9 mouse cellular contexts compared by ENCODE assay signal in genomic region chr4:107962044-107962732, GRCm38 (mm10). TPM values are rescaled to one million over a fixed set of nuclear protein-coding genes. Genes with fewer than 3 reads are reported as not detected.
DNase-seq lines count a peak whose midpoint lies in the region; ATAC-seq and TF ChIP-seq lines count a peak whose summit lies in the region.
"Had no signal": no experiment of that assay in that cellular context is flagged by ENCODE, and none has a peak within 500 bp of the region (broad histone marks: within the 10 kb centered on the region; RNA-seq: fewer than 3 reads in every experiment).

No protein-coding gene starts in this region.

- H3K9ac ChIP-seq in liver, postnatal 0 days (replicated peaks) = no peak overlapping the region
- H3K9ac ChIP-seq in embryonic facial prominence, embryonic 13.5 days = no peak overlapping the region
- no peak overlapping the region for H3K9ac ChIP-seq in heart, embryonic 12.5 days
- no peak overlapping the region for H3K9ac ChIP-seq in lung, embryonic 16.5 days (ENCODE audit: low read length)

- DNase-seq in liver = peak; percentile 30
- DNase-seq in liver, postnatal 0 days = no peak
- DNase-seq in layer of hippocampus, adult 8-10 months (ENCODE audit: low spot score in 2 of 2) = no peak
- DNase-seq in layer of hippocampus, postnatal 14 days (ENCODE audit: low spot score in 2 of 2) = no peak
- no peak for DNase-seq in cerebellum, adult 11-12 months

- H3K27me3 ChIP-seq in liver, postnatal 0 days (ENCODE audit: insufficient read depth, low read length) = no peaks in the 10 kb centered on the region
- no peaks in the 10 kb centered on the region for H3K27me3 ChIP-seq in embryonic facial prominence, embryonic 13.5 days
- 0 out of 2 replicates have a peak, but pooled peaks cover 5% of the 10 kb centered on the region for H3K27me3 ChIP-seq in heart, embryonic 12.5 days (replicated peaks)
- H3K27me3 ChIP-seq in lung, embryonic 16.5 days (ENCODE audit: control insufficient read depth, insufficient read depth, low read depth, low read length) = no peaks in the 10 kb centered on the region

- no peaks in the 10 kb centered on the region for H3K9me3 ChIP-seq in liver, postnatal 0 days (ENCODE audit: low read length)
- no peaks in the 10 kb centered on the region for H3K9me3 ChIP-seq in embryonic facial prominence, embryonic 13.5 days
- H3K9me3 ChIP-seq in heart, embryonic 12.5 days (replicated peaks) = no peaks in the 10 kb centered on the region
- no peaks in the 10 kb centered on the region for H3K9me3 ChIP-seq in lung, embryonic 16.5 days (ENCODE audit: control insufficient read depth, low read length)

- H3K4me1 ChIP-seq in liver, postnatal 0 days (ENCODE audit: insufficient read depth) = no peaks in the 10 kb centered on the region
- H3K4me1 ChIP-seq in embryonic facial prominence, embryonic 13.5 days = peaks cover 24% of the 10 kb centered on the region
- peaks cover 26% of the 10 kb centered on the region for H3K4me1 ChIP-seq in heart, embryonic 12.5 days (replicated peaks)
- H3K4me1 ChIP-seq in lung, embryonic 16.5 days (replicated peaks; ENCODE audit: control insufficient read depth, insufficient read depth, low read length) = peaks cover 12% of the 10 kb centered on the region

- H3K36me3 ChIP-seq in liver, postnatal 0 days (replicated peaks; ENCODE audit: insufficient read depth, low read length) = no peaks in the 10 kb centered on the region
- H3K36me3 ChIP-seq in embryonic facial prominence, embryonic 13.5 days = no peaks in the 10 kb centered on the region
- H3K36me3 ChIP-seq in heart, embryonic 12.5 days = no peaks in the 10 kb centered on the region
- no peaks in the 10 kb centered on the region for H3K36me3 ChIP-seq in lung, embryonic 16.5 days (ENCODE audit: control insufficient read depth, insufficient read depth, low read length)

- no peak for TF ChIP-seq CTCF in liver, postnatal 0 days (IDR thresholded peaks at IDR 0.05; ENCODE audit: low read depth)

- WGBS in liver, postnatal 0 days (ENCODE audit: insufficient replicate concordance) = 56% methylated on average over 11 of the region's 11 CpGs
- WGBS in embryonic facial prominence, embryonic 13.5 days = 58% methylated on average over 11 of the region's 11 CpGs
- 24% methylated on average over 11 of the region's 11 CpGs for WGBS in heart, embryonic 12.5 days
- WGBS in lung, embryonic 16.5 days = 29% methylated on average over 11 of the region's 11 CpGs

- no peak overlapping the region for H3K4me3 ChIP-seq in liver, postnatal 0 days (ENCODE audit: low read depth, low read length)
- no peak overlapping the region for H3K4me3 ChIP-seq in embryonic facial prominence, embryonic 13.5 days
- no peak overlapping the region for H3K4me3 ChIP-seq in heart, embryonic 12.5 days
- H3K4me3 ChIP-seq in lung, embryonic 16.5 days (ENCODE audit: low read length) = no peak overlapping the region

- no peak for ATAC-seq in liver, postnatal 0 days
- peak; percentile 48; the same call in 1 of the 2 replicates for ATAC-seq in embryonic facial prominence, embryonic 13.5 days (ENCODE audit: insufficient number of reproducible peaks, insufficient read depth, low FRiP score, low TSS enrichment, low read depth)
- peak; percentile 88 for ATAC-seq in heart, embryonic 12.5 days (ENCODE audit: insufficient number of reproducible peaks, low FRiP score)
- ATAC-seq in lung, embryonic 16.5 days (ENCODE audit: low read depth) = peak; percentile 96

- no peak overlapping the region for H3K27ac ChIP-seq in liver, postnatal 0 days (ENCODE audit: low read depth)
- H3K27ac ChIP-seq in embryonic facial prominence, embryonic 13.5 days = no peak overlapping the region
- H3K27ac ChIP-seq in heart, embryonic 12.5 days (ENCODE audit: poor library complexity, severe bottlenecking) = peak overlapping the region; percentile 97
- 0 out of 2 replicates have a peak overlapping the region, but pooled peaks have one; percentile 16 for H3K27ac ChIP-seq in lung, embryonic 16.5 days (ENCODE audit: low read length)
- H3K27ac ChIP-seq: macrophage had no signal

- no peak overlapping the region for H3K4me2 ChIP-seq in liver, postnatal 0 days (ENCODE audit: low read depth, low read length)
- H3K4me2 ChIP-seq in embryonic facial prominence, embryonic 13.5 days = no peak overlapping the region
- H3K4me2 ChIP-seq in heart, embryonic 12.5 days = peak overlapping the region; percentile 8
- no peak overlapping the region for H3K4me2 ChIP-seq in lung, embryonic 16.5 days (ENCODE audit: low read depth, low read length)

- TF ChIP-seq EP300 in liver, postnatal 0 days (IDR thresholded peaks at IDR 0.05; ENCODE audit: low read depth) = no peak

RNA-seq across cellular contexts. Expression of gene Slc1a7, which starts 5.9 kb away (rescaled TPM):
- polyA plus RNA-seq in liver, postnatal 0 days (2015; fragmentation: Nextera tagmentation; extraction: Ambion mirVana) = 0.04 TPM in 1 of 2 replicates, not detected in the other
- polyA plus RNA-seq in embryonic facial prominence, embryonic 13.5 days (2015; fragmentation: Nextera tagmentation; extraction: Ambion mirVana) = not detected in 2 replicates
- polyA plus RNA-seq in heart, embryonic 12.5 days (2016; fragmentation: Nextera tagmentation; extraction: Ambion mirVana) = not detected in 2 replicates
- 0.16 and 0.19 TPM in 2 replicates for polyA plus RNA-seq in lung, embryonic 16.5 days (2015; fragmentation: Nextera tagmentation; extraction: Ambion mirVana)
- total RNA-seq in layer of hippocampus, adult 8-10 months (2022) = under 1 TPM in 2 of 4 experiments, not detected in 2; 0.17 to 0.20 TPM
- total RNA-seq in layer of hippocampus, postnatal 14 days (2021) = under 1 TPM in 1 of 2 experiments, not detected in 1; 0.12 TPM
- polyA plus RNA-seq: macrophage had no signal

RNA-seq across cellular contexts. Expression of gene Cpt2, which starts 38.8 kb away (rescaled TPM):
- polyA plus RNA-seq in liver, postnatal 0 days (2015; fragmentation: Nextera tagmentation; extraction: Ambion mirVana) = 99.3 and 100 TPM in 2 replicates
- polyA plus RNA-seq in embryonic facial prominence, embryonic 13.5 days (2015; fragmentation: Nextera tagmentation; extraction: Ambion mirVana) = 24.2 and 26.5 TPM in 2 replicates
- polyA plus RNA-seq in heart, embryonic 12.5 days (2016; fragmentation: Nextera tagmentation; extraction: Ambion mirVana) = 56.7 and 58.8 TPM in 2 replicates
- polyA plus RNA-seq in lung, embryonic 16.5 days (2015; fragmentation: Nextera tagmentation; extraction: Ambion mirVana) = 43.7 and 51.1 TPM in 2 replicates
- 1 to 10 TPM; 7.5 to 8.4 (median 7.9) TPM for total RNA-seq in layer of hippocampus, adult 8-10 months (2022)
- total RNA-seq in layer of hippocampus, postnatal 14 days (2021) = 1 to 10 TPM; 8.4 to 8.9 TPM

Comparison
In these comparisons a context has a peak if more than half of its experiments do, and no peak if none do; other contexts are left out.
1. H3K27ac ChIP-seq: peak in heart, embryonic 12.5 days (single experiment) and lung, embryonic 16.5 days (single experiment); none in liver, postnatal 0 days (single experiment) and embryonic facial prominence, embryonic 13.5 days (single experiment).